Mouse (Mus musculus) cerebellum, adult 2 months (tissue): ENCODE data around the gene Pex14.

Experiments used
- CTCF ChIP-seq: fragments of 200-500 bp; IDR thresholded peaks from 2 replicates; pipeline ENCODE4 v1.5.1; 2011; ENCODE audit warnings: low read depth, mild to moderate bottlenecking, control low read depth, low read length, moderate library complexity, borderline replicate concordance; ENCODE audit not compliant: insufficient read depth
- POLR2A ChIP-seq: fragments of 200-500 bp; IDR thresholded peaks from 2 replicates; pipeline ENCODE4 v1.6.1; 2011; ENCODE audit warnings: low read length, control low read depth, borderline replicate concordance; ENCODE audit not compliant: insufficient read depth

GRCm38 (mm10) chr4:148969610-148970009 lies 130.1 kb downstream of the Pex14 start:
- TF ChIP-seq CTCF, result no peak
- TF ChIP-seq POLR2A, result no peak
